Mouse (Mus musculus) ovary, postnatal 10 days (tissue): ENCODE results near the gene Dglucy.

Experiments used
- DNase-seq: peaks from one replicate; pipeline ENCODE4 v3.0.0; 2022; ENCODE audit warnings: low spot score

Dglucy gene

DNA sequence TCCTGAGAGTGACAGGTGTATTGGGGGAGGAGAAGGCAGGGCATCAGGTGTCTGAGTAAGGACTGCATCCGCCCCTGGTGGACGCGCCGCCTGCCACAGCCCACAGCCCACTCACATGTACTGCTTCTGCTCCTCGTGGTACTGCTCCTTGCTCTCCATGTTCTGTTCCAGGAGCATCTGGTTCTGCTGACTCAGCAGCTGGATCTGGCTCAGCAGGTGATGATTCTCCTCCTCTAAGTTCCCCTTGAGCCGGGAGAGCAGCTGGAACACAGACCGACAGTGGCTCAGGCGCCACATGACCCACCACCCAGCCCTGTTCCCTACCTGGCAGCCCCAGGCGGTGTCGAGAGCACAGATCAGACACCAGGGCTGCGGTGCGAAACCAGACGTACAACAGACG is 152.8 kb downstream of the Dglucy start:
- DNase-seq, result no peak

DNA sequence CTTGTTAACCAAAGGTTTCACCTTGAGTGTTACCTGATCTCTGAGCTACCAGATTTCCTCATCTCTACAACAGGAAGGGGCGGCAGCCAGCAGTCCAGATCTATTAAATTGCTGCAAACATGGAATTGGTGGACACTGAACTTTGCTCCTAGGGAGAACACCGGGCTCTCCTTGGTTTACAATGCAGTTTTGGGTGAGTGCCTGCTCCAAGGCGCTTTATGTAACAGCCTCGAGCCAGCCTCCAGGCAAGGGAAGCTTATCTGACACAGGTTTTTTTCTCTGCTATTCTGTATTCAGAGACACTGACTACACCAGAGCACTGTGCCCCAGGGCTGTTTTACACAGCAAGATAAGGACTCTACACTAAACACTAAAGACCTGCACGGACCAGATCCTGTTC is 155.9 kb downstream of the Dglucy start:
- DNase-seq, result no peak

DNA sequence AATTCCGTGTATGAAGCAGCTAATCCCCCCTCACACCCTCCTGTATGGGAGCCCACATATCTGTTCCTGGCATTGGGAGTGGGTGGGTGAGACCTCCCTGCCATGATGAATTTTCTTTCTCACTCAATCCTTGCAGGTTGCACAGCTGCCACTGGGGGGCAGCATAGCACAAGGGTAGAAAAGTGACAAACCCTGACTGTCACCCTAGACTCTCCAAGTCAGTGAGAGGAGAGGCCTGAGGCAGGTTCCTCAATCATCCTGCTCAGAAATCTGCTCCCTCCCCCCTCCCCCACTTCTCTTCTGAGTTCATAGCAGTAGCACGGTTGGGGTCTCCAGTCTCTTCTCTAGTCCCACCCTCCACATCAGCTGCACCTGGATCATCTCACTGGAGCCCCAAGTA is 157.3 kb downstream of the Dglucy start:
- peak; percentile 47 for DNase-seq

- DNase-seq, result no peak
Observed at GRCm38 (mm10) chr12:100936737-100937136, 157.9 kb downstream of the Dglucy start.

GRCm38 (mm10) chr12:100937441-100938360 is 158.8 kb downstream of the Dglucy start:
- no peak for DNase-seq

GRCm38 (mm10) chr12:100941361-100941760 is 162.5 kb downstream of the Dglucy start:
- no peak for DNase-seq

DNA sequence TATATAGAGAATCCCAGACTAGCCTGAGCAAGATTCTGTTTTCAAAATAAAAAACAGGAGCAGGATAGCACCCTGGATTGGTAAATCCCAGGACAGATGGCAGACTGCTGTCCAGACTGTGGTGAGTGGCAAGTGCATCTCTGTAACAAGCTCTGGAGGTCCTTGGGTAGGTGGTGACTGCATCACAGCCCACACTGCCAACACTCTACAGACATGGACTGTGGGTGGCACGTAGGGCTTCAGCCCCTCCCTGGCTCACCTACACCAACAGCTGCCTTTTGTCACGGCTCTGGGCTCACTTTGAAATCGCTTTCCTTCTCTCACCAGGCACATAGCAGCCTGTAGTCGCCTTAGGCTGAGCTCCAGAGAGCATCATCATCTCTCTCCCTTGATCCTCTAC is 164.3 kb downstream of the Dglucy start:
- DNase-seq, result no peak

GRCm38 (mm10) chr12:100944921-100945336 is 166.1 kb downstream of the Dglucy start:
- DNase-seq, result no peak

DNA sequence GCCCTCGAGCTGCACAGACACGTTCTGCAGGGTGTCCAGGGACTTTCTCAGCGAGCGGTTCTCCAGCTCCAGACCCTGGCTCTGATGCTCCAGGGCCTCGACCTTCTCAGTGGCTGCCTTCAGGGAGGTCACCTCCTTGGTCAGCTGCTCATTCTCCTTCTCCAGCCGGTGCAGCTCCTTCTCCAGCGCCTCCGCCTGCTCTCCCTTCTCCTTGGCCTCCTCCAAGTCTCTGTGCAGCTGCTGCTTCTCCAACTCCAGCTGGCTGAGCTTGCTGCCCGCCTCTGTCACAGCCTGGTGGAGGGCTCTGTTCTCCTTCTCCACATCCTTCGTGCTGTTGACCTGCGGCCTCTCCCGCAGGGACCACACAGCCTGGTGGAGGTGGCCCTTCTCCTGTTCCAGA is 166.6 kb downstream of the Dglucy start:
- DNase-seq, result no peak

GRCm38 (mm10) chr12:100945948-100946347 is 167.1 kb downstream of the Dglucy start:
- DNase-seq, result no peak
